Mouse (Mus musculus) heart, postnatal 0 days (tissue): ENCODE measurements around the gene Tufm.

Source experiments
- CTCF ChIP-seq: IDR thresholded peaks from 2 replicates; pipeline ENCODE4 v1.5.1; 2016; ENCODE audit warnings: antibody characterized with exemption, control low read depth, low read depth
- EP300 ChIP-seq: IDR thresholded peaks from 2 replicates; pipeline ENCODE4 v1.6.1; 2016; ENCODE audit warnings: antibody characterized with exemption, low read depth

- no peak for TF ChIP-seq CTCF
- TF ChIP-seq EP300, result no peak
These were observed 17.1 kb upstream of the Tufm start for GRCm38 (mm10) chr7:126470077-126470476.
